Mouse (Mus musculus) spleen, adult 2 months (tissue): Measurements from ENCODE around the gene Ccdc159. TPM values are rescaled to one million over a fixed set of nuclear protein-coding genes. Genes with fewer than 3 reads are reported as not detected.

Experiments used
- DNase-seq, 2 experiments: peaks; one replicate each; pipeline versions ENCODE4 v3.0.0 to v3.0.0-alpha.2; 2012 to 2021; ENCODE audit warnings: low spot score in 2 of 2, low read depth in 1 of 2
- H3K27ac ChIP-seq: fragments of 200-500 bp; 2 replicates; pipeline ENCODE4 v1.5.1; 2012; ENCODE audit warnings: low read length, inconsistent platforms; ENCODE audit not compliant: insufficient read depth
- H3K27me3 ChIP-seq: fragments of 200-500 bp; 2 replicates; pipeline ENCODE4 v1.6.1; 2012; ENCODE audit warnings: mild to moderate bottlenecking, moderate library complexity, low read length, inconsistent platforms; ENCODE audit not compliant: control insufficient read depth, insufficient read depth
- H3K36me3 ChIP-seq: fragments of 200-500 bp; 2 replicates; pipeline ENCODE4 v1.6.1; 2012; ENCODE audit warnings: mild to moderate bottlenecking, low read length, inconsistent platforms; ENCODE audit not compliant: control insufficient read depth, insufficient read depth
- H3K4me1 ChIP-seq: fragments of 200-500 bp; 2 replicates; pipeline ENCODE4 v1.6.1; 2011; ENCODE audit warnings: inconsistent platforms; ENCODE audit not compliant: control insufficient read depth, insufficient read depth, insufficient read length
- H3K4me3 ChIP-seq: fragments of 200-500 bp; 2 replicates; pipeline ENCODE4 v1.5.1; 2011; ENCODE audit warnings: mild to moderate bottlenecking, inconsistent platforms; ENCODE audit not compliant: insufficient read depth, insufficient read length; ENCODE audit errors: extremely low read depth
- CTCF ChIP-seq: fragments of 200-500 bp; IDR thresholded peaks from 2 replicates; pipeline ENCODE4 v1.5.1; 2011; ENCODE audit warnings: mild to moderate bottlenecking, inconsistent platforms; ENCODE audit not compliant: insufficient read depth, insufficient read length, insufficient replicate concordance; ENCODE audit errors: extremely low read depth
- POLR2A ChIP-seq: fragments of 200-500 bp; IDR thresholded peaks from 2 replicates; pipeline ENCODE4 v1.6.1; 2011; ENCODE audit warnings: low read depth, low read length, inconsistent platforms
- WGBS: fragments of 180-500 bp; shearing (Covaris S2); methylation state at CpG from one replicate; pipeline ENCODE4 v1.1.7; 2018; 5-methylcytosine and 5-hydroxymethylcytosine counted together
- polyA plus RNA-seq: library from polyadenylated mRNA; depleted of rRNA; stranded (reverse); fragments of >200 nt; gene quantifications from 2 replicates; pipeline ENCODE4 v1.2.3, GENCODE M21; 2012

Gene Ccdc159
- polyA plus RNA-seq, 1 experiment, result 0.95 TPM

GRCm38 (mm10) chr9:21924099-21924493, 3.2 kb upstream of the Ccdc159 start:
- no peak overlapping the region for H3K27ac ChIP-seq
- DNase-seq, result peak in 1 of 2 experiments; percentile 21
- H3K4me3 ChIP-seq, result no peak overlapping the region
- no peaks in the 10 kb centered on the region for H3K36me3 ChIP-seq
- TF ChIP-seq POLR2A (no peak), CTCF (no peak)
- 44% methylated on average over 6 of the region's 6 CpGs for WGBS
- no peaks in the 10 kb centered on the region; the same call in none of the 2 replicates for H3K4me1 ChIP-seq
- H3K27me3 ChIP-seq, result no peaks in the 10 kb centered on the region

GRCm38 (mm10) chr9:21925034-21925433, 2.2 kb upstream of the Ccdc159 start:
- H3K4me3 ChIP-seq, result no peak overlapping the region
- H3K27ac ChIP-seq, result no peak overlapping the region
- DNase-seq, result no peak
- no peaks in the 10 kb centered on the region for H3K27me3 ChIP-seq
- WGBS, result 82% methylated on average over 3 of the region's 3 CpGs
- H3K36me3 ChIP-seq, result no peaks in the 10 kb centered on the region
- H3K4me1 ChIP-seq, result no peaks in the 10 kb centered on the region; the same call in none of the 2 replicates
- TF ChIP-seq CTCF, result no peak
- TF ChIP-seq POLR2A, result no peak

GRCm38 (mm10) chr9:21925506-21925905, 1.8 kb upstream of the Ccdc159 start:
- Histone ChIP-seq H3K27ac (no peak overlapping the region), H3K4me1 (no peaks in the 10 kb centered on the region; the same call in none of the 2 replicates), H3K4me3 (no peak overlapping the region), H3K27me3 (no peaks in the 10 kb centered on the region), H3K36me3 (no peaks in the 10 kb centered on the region)
- TF ChIP-seq POLR2A (no peak), CTCF (no peak)
- WGBS, result 87% methylated on average over 1 of the region's 1 CpGs
- DNase-seq, result no peak

- TF ChIP-seq POLR2A (no peak), CTCF (no peak)
- H3K36me3 ChIP-seq, result no peaks in the 10 kb centered on the region
- no peaks in the 10 kb centered on the region; the same call in none of the 2 replicates for H3K4me1 ChIP-seq
- H3K4me3 ChIP-seq, result no peak overlapping the region
- no peak overlapping the region for H3K27ac ChIP-seq
- H3K27me3 ChIP-seq, result no peaks in the 10 kb centered on the region
- DNase-seq, result no peak
- 72% methylated on average over 6 of the region's 6 CpGs for WGBS
Observed at GRCm38 (mm10) chr9:21926155-21926554, 1.1 kb upstream of the Ccdc159 start.

- Histone ChIP-seq H3K27ac (no peak overlapping the region), H3K27me3 (no peaks in the 10 kb centered on the region), H3K4me1 (no peaks in the 10 kb centered on the region; the same call in none of the 2 replicates), H3K36me3 (no peaks in the 10 kb centered on the region), H3K4me3 (peak overlapping the region; percentile 44)
- TF ChIP-seq CTCF (no peak), POLR2A (no peak)
- WGBS, result 10% methylated on average over 6 of the region's 6 CpGs
- no peak for DNase-seq
Observed at GRCm38 (mm10) chr9:21926784-21927183, 487 bp upstream of the Ccdc159 start.

GRCm38 (mm10) chr9:21929208-21929607, 1.9 kb downstream of the Ccdc159 start:
- Histone ChIP-seq H3K27me3 (no peaks in the 10 kb centered on the region), H3K4me3 (no peak overlapping the region), H3K27ac (no peak overlapping the region), H3K4me1 (no peaks in the 10 kb centered on the region; the same call in 1 of the 2 replicates), H3K36me3 (no peaks in the 10 kb centered on the region)
- DNase-seq, result no peak
- TF ChIP-seq CTCF, result no peak
- TF ChIP-seq POLR2A, result no peak
- 84% methylated on average over 3 of the region's 3 CpGs for WGBS

- DNase-seq, result no peak
- WGBS, result 76% methylated on average over 2 of the region's 2 CpGs
- H3K27me3 ChIP-seq, result no peaks in the 10 kb centered on the region
Observed at GRCm38 (mm10) chr9:21932006-21932405, 4.7 kb downstream of the Ccdc159 start.

More at GRCm38 (mm10) chr9:21932006-21932405, 4.7 kb downstream of the Ccdc159 start:
- H3K4me1 ChIP-seq, result peaks cover 4% of the 10 kb centered on the region; the same call in 1 of the 2 replicates
- TF ChIP-seq POLR2A (no peak), CTCF (no peak)
- no peak overlapping the region for H3K27ac ChIP-seq
- no peaks in the 10 kb centered on the region for H3K36me3 ChIP-seq
- H3K4me3 ChIP-seq, result no peak overlapping the region
